Mouse (Mus musculus) cerebellum, adult 2 months (tissue): Measurements from ENCODE around the gene Fcho1. TPM values are rescaled to one million over a fixed set of nuclear protein-coding genes. Genes with fewer than 3 reads are reported as not detected.
"Not testable (repeated sequence)": the region's sequence is repeated elsewhere in the genome, so short reads cannot be mapped to it uniquely, and the experiment has no call there.

ENCODE experiments used
- DNase-seq, 2 experiments: peaks; one replicate each; pipeline ENCODE4 v3.0.0; 2021
- H3K27ac ChIP-seq: fragments of 200-500 bp; 2 replicates; pipeline ENCODE4 v1.5.1; 2012; ENCODE audit warnings: low read length, control low read depth, inconsistent platforms; ENCODE audit not compliant: insufficient read depth
- H3K27me3 ChIP-seq: fragments of 200-500 bp; 2 replicates; pipeline ENCODE4 v1.6.1; 2012; ENCODE audit warnings: inconsistent platforms, mild to moderate bottlenecking, low read length, moderate library complexity; ENCODE audit not compliant: control insufficient read depth, insufficient read depth
- H3K4me1 ChIP-seq: fragments of 200-500 bp; 2 replicates; pipeline ENCODE4 v1.6.1; 2011; ENCODE audit warnings: low read length; ENCODE audit not compliant: control insufficient read depth, insufficient read depth
- H3K4me3 ChIP-seq: fragments of 200-500 bp; replicated peaks from 2 replicates; pipeline ENCODE3; 2011; ENCODE audit warnings: mild to moderate bottlenecking, low read depth, low read length, control low read depth; ENCODE audit not compliant: insufficient read depth
- CTCF ChIP-seq: fragments of 200-500 bp; IDR thresholded peaks from 2 replicates; pipeline ENCODE4 v1.5.1; 2011; ENCODE audit warnings: low read depth, mild to moderate bottlenecking, control low read depth, low read length, moderate library complexity, borderline replicate concordance; ENCODE audit not compliant: insufficient read depth
- POLR2A ChIP-seq: fragments of 200-500 bp; IDR thresholded peaks from 2 replicates; pipeline ENCODE4 v1.6.1; 2011; ENCODE audit warnings: low read length, control low read depth, borderline replicate concordance; ENCODE audit not compliant: insufficient read depth
- WGBS: fragments of 180-500 bp; shearing (Covaris S2); methylation state at CpG from one replicate; pipeline ENCODE4 v1.1.7; 2018; 5-methylcytosine and 5-hydroxymethylcytosine counted together
- polyA plus RNA-seq: library from polyadenylated mRNA; depleted of rRNA; stranded (reverse); fragments of >200 nt; gene quantifications from 2 replicates; pipeline ENCODE4 v1.2.3, GENCODE M21; 2012

Fcho1 gene
- polyA plus RNA-seq, 1 experiment: 108 TPM

DNA sequence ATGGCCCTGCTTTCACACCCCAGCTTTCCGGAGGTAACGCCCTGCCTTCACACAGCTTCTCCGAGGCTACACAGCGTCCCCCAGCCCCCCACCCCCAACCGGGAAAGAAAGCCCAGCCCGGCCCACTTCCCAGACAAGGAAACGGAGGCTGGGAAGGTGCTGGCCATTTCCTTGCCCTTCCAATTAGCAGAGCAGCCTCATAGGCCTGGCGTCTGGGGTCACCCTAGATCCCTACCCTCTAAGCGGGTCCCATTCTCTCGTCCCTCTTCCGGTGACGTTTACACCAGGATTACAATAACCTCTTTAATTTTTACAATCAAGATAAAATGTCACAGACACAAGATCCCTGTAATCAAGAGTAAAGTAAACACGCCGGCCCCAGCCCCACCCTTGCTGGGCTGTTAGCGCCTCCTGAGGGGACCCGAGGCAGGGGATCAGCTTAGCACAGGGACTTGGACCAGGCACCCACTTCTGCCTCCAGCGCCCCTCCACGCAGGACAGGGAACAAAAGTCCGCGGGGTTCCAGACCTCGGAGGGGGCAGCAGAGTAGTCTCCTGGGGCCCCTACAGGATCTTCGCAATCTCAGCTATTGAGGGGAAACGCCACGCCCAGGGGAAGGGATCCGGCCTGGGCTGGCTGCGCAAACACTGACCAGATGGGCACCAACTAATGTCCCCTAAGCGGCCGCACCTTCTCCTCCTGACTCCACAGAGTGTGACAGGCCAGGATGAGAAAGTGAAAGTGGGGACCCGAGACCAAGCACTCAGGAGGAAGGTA lies 24.8 kb downstream of the Fcho1 start:
- no peak overlapping the region for H3K4me3 ChIP-seq
- no peaks in the 10 kb centered on the region; the same call in 1 of the 2 replicates for H3K27me3 ChIP-seq
- no peaks in the 10 kb centered on the region for H3K4me1 ChIP-seq
- WGBS: 17% methylated on average over 29 of the region's 29 CpGs
- DNase-seq: no peak
- TF ChIP-seq CTCF (no peak), POLR2A (no peak)
- no peak overlapping the region for H3K27ac ChIP-seq

DNA sequence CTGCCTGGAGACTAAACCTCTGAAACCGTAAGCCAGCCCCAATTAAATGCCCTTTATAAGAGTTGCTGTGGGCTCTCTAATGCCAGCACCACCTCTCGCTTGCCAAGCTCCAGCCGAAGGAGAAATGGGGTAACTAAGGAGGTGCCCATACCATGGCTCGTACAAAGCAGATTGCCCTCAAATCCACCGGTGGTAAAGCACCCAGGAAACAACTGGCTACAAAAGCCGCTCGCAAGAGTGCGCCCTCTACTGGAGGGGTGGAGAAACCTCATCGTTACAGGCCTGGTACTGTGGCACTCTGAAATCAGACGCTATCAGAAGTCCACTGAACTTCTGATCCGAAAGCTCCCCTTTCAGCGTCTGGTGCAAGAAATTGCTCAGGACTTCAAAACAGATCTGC lies 30.1 kb downstream of the Fcho1 start:
- not testable (repeated sequence) for H3K4me3 ChIP-seq, H3K27ac ChIP-seq, H3K27me3 ChIP-seq, DNase-seq, H3K4me1 ChIP-seq
- TF ChIP-seq CTCF: 0 out of 2 replicates have a peak, but pooled peaks have one; percentile 3
- 62% methylated on average over 12 of the region's 12 CpGs for WGBS

DNA sequence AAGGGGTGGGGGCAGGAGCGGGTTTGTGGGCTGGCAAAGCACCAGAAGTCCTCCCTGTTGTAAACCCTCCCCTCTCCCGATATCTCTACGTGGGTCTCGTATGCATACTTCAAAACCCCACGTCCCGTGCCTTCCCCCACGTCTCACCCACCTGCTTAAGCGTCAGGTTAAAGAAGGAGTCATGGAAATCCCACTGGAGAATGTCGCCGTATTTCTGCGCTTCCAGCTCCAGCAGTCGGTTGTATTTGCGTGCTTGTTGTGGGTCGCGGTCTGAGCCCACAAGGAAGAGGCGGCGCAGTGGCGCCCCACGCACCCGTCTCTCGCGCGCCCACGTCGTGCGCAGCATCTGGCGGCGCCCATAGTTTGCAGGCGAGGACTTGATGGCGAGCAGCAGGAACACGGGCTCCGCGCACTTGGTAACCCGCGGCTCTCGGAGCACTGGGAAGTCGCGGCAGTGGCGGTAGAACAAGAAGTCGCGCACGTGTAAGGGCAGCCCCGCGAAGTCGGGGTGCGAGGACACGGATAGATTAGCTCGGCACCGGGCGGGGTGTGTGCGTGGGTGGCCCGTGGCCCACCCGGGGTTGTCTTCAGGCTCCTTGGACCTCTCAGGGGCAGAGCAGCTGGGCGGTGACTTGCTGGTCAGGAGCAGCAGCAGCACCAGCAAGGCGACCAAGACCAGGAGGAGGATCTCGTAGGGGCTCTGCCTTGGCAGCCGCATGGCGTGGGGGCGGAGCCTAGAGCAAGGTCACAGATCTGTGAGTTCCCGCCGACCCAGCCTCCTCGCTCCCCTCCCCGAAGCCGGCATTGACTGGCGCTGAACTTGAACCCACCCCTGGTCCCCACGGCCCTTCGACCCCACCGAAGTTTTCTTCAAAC lies 32.1 kb downstream of the Fcho1 start:
- 5% methylated on average over 68 of the region's 68 CpGs for WGBS
- TF ChIP-seq CTCF: no peak
- TF ChIP-seq POLR2A: no peak
- no peak for DNase-seq

DNA sequence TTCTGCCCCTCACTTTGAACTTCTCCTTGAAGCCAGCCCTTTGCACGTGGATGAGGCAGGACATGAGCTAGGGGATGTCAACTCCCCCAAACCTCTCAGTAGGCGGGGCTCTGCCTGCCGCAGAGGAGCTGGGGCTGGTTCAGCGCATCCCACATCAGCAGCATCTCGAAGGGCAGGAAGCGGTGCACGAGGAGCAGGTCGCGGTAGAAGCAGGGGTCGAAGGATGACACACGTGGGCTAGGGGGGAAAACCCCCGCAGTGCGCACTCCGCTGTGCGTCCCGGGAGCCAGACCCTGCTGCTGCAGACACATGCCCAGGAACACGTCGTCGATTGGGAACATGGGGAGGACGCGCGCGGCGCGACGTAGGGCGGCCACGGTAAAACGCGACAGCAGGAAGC lies 33.0 kb downstream of the Fcho1 start:
- DNase-seq: no peak
- Histone ChIP-seq H3K27ac (no peak overlapping the region), H3K27me3 (peaks cover 5% of the 10 kb centered on the region; the same call in 1 of the 2 replicates), H3K4me1 (no peaks in the 10 kb centered on the region), H3K4me3 (no peak overlapping the region)
- WGBS: 2% methylated on average over 30 of the region's 30 CpGs
- TF ChIP-seq POLR2A: no peak
- no peak for TF ChIP-seq CTCF

More for the DNA sequence above, 32.1 kb downstream of the Fcho1 start:
- H3K27me3 ChIP-seq: peaks cover 5% of the 10 kb centered on the region; the same call in 1 of the 2 replicates
- no peaks in the 10 kb centered on the region for H3K4me1 ChIP-seq
- H3K27ac ChIP-seq: no peak overlapping the region
- no peak overlapping the region for H3K4me3 ChIP-seq

DNA sequence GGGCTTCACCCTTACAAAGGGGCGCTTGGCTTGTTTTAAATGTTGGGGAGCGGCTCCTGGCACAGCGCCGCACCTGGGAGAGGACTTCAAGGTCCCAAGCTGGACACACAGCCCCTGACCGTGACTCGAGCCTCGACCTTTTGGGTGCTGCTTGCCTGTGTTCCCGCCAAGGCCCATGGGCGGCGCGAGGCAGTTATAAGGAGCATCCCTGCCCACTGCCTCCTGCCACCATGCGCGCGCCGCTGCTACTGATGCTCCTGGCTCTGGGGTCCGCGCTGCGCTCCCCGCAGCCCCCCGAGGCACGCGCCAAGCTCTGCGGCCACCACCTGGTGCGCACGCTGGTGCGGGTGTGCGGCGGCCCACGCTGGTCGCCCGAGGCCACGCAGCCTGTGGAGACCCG lies 36.5 kb downstream of the Fcho1 start, which contains the start of gene Insl3:
Gene Insl3 (plus strand): TSS at position 187 of the 400 bp plus-strand sequence.
- no peak for DNase-seq
- Histone ChIP-seq H3K4me1 (peaks cover 10% of the 10 kb centered on the region; the same call in 1 of the 2 replicates), H3K27ac (no peak within 1 kb of the TSS), H3K27me3 (peaks cover 5% of the 10 kb centered on the region; the same call in 1 of the 2 replicates), H3K4me3 (no peak within 1 kb of the TSS)
- 4% methylated on average over 33 of the region's 33 CpGs for WGBS
- TF ChIP-seq CTCF: no peak
- no peak for TF ChIP-seq POLR2A

DNA sequence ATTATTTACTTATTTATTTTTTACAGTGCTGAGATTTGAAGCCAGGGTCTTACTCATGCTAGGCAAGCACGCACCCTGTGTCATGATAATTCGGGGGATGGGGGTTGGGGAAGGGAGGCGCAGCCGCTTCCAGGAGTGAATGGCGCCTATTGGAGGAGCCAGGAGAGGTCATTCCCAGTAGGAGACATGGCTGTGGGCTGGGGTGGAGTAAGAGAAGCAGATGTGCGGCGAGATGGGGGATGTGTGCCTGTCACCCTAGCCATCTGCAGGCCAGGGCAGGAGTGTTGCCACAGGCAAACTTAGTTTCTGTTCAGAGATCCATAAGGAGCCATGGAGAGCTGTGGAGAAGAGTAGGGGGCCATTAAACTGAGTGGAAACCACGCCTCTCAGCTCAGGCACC lies 37.9 kb downstream of the Fcho1 start:
- WGBS: 11% methylated on average over 8 of the region's 8 CpGs
- H3K27me3 ChIP-seq: peaks cover 1% of the 10 kb centered on the region; the same call in 1 of the 2 replicates
- TF ChIP-seq CTCF (no peak), POLR2A (no peak)
- peaks cover 10% of the 10 kb centered on the region; the same call in 1 of the 2 replicates for H3K4me1 ChIP-seq
- H3K27ac ChIP-seq: no peak overlapping the region
- DNase-seq: no peak
- no peak overlapping the region for H3K4me3 ChIP-seq

DNA sequence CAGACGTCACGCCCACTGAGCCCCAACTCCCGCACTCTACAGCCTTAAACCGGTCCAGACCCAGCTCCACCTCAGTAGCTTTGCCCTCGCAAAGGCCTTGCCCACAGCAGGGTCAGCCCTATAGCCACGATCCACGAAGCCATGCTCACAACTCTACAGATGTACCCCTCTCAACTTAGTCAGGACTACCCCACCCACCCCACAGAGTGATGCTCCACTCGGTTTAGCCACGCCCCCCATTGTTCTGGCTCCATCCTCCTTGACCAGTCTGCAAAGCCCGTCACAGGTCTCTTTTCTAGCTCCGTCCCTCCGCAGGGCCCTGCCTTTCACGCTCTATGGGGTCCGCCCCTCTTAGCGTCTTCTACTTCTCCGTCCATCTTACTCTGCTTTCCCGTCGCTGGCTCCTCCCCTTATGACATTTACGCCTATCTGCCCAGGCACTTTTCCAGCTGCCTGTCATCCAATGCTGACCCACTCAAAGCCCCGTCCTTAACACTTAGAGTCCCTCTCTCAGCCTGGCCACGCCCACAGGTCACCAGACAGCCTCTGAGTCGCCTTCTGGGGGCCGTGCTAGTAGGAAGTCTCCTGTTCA lies 39.3 kb downstream of the Fcho1 start:
- WGBS: 3% methylated on average over 23 of the region's 23 CpGs
- DNase-seq: no peak
- Histone ChIP-seq H3K27ac (no peak overlapping the region), H3K27me3 (peaks cover 1% of the 10 kb centered on the region; the same call in 1 of the 2 replicates), H3K4me1 (peaks cover 10% of the 10 kb centered on the region; the same call in 1 of the 2 replicates), H3K4me3 (peak overlapping the region; percentile 15)
- no peak for TF ChIP-seq POLR2A
- TF ChIP-seq CTCF: no peak
